Mouse (Mus musculus) Patski (cell line): ENCODE results near the gene Sgsm2. TPM values are rescaled to one million over a fixed set of nuclear protein-coding genes. Genes with fewer than 3 reads are reported as not detected.

ENCODE experiments used
- ATAC-seq: fragments of 100-300 bp; one replicate; pipeline ENCODE4 v1.8.0; 2021
- CTCF ChIA-PET: fragments of 350-600 bp; sonication (Branson Sonifier 250); formaldehyde crosslinking; loops from one replicate; lab custom pipeline; 2022; ENCODE audit warnings: inconsistent platforms; lab: Charles Lee
- POLR2A ChIA-PET: fragments of 350-600 bp; sonication (Branson Sonifier 250); formaldehyde crosslinking; loops from one replicate; lab custom pipeline; 2022; ENCODE audit warnings: antibody characterized with exemption, inconsistent platforms; lab: Charles Lee
- DNase-seq: peaks from one replicate; pipeline ENCODE4 v3.0.0-alpha.2; 2011; ENCODE audit warnings: low read depth, low spot score
- H3K27me3 ChIP-seq: fragments of 371-371 bp; one replicate; pipeline ENCODE4 v1.5.1; 2021
- CTCF ChIP-seq: fragments of 100-300 bp; IDR thresholded peaks from one replicate; pipeline ENCODE4 v1.5.1; 2021
- in situ Hi-C: fragments of 300-500 bp; cut with MboI; formaldehyde crosslinking; loops from 3 replicates; pipeline ENCODE4 v1.11.1; 2018; ENCODE audit warnings: low pct_unique_long_range_greater_than_20kb, mixed read lengths
- polyA plus RNA-seq: library from polyadenylated mRNA; unstranded; gene quantifications from one replicate; pipeline ENCODE4 v1.2.3, GENCODE M21; 2021

Sgsm2 gene
- polyA plus RNA-seq, 1 experiment from 2014 or later = 27.0 TPM

GRCm38 (mm10) chr11:74843761-74844160 is 53.1 kb downstream of the Sgsm2 start:
- no peaks in the 10 kb centered on the region for H3K27me3 ChIP-seq
- TF ChIP-seq CTCF = no peak
- in situ Hi-C loops = no loop called here
- ChIA-PET CTCF (no interaction called here), POLR2A (no interaction called here)
- no peak for ATAC-seq
- no peak for DNase-seq

GRCm38 (mm10) chr11:74843435-74843714 is 53.5 kb downstream of the Sgsm2 start:
- CTCF ChIA-PET = no interaction called here
- POLR2A ChIA-PET = no interaction called here
- in situ Hi-C loops = no loop called here
- no peaks in the 10 kb centered on the region for H3K27me3 ChIP-seq
- ATAC-seq (no peak), DNase-seq (no peak)
- TF ChIP-seq CTCF = no peak

DNA sequence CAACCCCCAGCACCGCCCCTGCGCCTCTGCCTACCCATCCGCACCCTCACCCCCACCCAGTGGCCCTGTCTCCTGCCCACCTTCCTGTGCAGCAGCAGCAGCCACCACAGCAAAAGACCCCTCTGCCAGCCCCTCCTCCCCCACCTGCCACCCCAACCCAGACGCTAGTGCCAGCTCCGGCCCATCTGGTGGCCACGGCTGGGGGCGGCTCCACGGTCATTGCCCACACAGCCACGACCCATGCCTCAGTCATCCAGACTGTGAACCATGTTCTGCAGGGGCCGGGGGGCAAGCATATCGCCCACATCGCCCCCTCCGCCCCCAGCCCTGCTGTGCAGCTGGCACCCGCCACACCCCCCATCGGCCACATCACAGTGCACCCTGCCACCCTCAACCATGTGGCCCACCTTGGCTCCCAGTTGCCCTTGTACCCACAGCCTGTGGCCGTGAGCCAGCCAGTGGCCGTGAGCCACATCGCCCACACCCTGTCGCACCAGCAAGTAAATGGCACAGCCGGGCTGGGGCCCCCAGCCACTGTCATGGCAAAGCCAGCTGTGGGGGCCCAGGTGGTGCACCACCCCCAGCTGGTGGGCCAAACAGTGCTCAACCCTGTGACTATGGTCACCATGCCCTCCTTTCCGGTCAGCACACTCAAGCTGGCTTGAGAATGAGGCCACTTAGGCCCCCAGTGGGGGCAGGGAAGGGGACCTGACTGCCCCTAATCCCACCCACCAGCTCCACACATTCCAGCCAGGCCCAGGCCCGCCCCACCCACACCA is 54.0 kb downstream of the Sgsm2 start:
- no peak for ATAC-seq
- H3K27me3 ChIP-seq = no peaks in the 10 kb centered on the region
- ChIA-PET POLR2A (no interaction called here), CTCF (no interaction called here)
- no peak for DNase-seq
- in situ Hi-C loops = no loop called here
- TF ChIP-seq CTCF = no peak

GRCm38 (mm10) chr11:74842045-74842444 is 54.8 kb downstream of the Sgsm2 start:
- POLR2A ChIA-PET = no interaction called here
- ATAC-seq (no peak), DNase-seq (no peak)
- no peak for TF ChIP-seq CTCF
- in situ Hi-C loops = no loop called here
- CTCF ChIA-PET = no interaction called here
- no peaks in the 10 kb centered on the region for H3K27me3 ChIP-seq

DNA sequence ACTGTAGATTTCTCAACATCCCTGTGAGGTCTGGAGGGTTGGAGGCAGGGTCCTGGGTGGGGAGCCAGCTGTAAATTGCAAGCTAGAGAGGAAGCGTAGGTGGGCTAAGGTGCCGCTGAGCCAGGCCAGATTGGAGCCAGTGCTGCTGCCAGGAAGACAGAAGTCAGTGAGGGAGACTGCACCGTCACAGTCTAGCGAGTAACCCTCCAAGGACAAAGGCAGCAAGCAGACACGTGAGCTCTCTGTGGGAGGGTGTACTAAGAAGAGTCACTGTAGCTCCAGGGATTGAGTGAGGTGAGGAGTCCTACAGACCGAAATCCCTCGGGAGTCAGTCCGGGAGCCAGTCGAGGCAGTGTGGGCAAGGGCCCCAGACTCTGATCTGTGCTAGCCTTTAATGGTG is 55.5 kb downstream of the Sgsm2 start:
- ChIA-PET CTCF (interaction anchor here (1.6 kb wide), 1 partner anchor 20 kb away, joined by 8 read pairs; no protein-coding TSS in a partner anchor), POLR2A (interaction anchor here (1.9 kb wide), 1 partner anchor 12 kb away, joined by 10 read pairs; no protein-coding TSS in a partner anchor)
- no peaks in the 10 kb centered on the region for H3K27me3 ChIP-seq
- in situ Hi-C loops = no loop called here
- no peak for TF ChIP-seq CTCF
- peak; percentile 5 for ATAC-seq
- peak; percentile 72 for DNase-seq

DNA sequence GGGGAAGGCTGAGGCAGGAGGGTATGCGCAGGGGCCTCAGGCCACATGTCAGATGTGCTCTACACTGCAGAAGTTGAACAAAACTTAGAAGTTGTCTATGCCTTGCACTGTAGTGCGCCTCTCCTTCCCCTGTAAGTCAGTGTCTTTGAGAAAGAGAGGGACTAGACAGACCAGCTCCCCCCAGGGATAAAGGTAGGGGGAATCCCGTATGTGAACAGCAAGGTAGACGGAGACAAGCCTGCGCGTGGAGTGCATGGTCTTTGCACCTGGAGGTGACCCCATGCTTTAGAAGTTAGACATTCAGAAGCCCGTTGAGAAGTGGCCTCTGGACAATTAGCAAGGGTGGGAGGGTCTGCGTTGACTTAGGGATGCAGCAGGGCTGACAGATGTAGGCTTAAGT is 56.1 kb downstream of the Sgsm2 start:
- in situ Hi-C loops = no loop called here
- ChIA-PET POLR2A (interaction anchor here (0.5 to 1.9 kb wide), 2 partner anchors 11 to 62 kb away, joined by 3 to 10 read pairs; no protein-coding TSS in a partner anchor), CTCF (interaction anchor here (1.6 kb wide), 1 partner anchor 20 kb away, joined by 8 read pairs; no protein-coding TSS in a partner anchor)
- no peak for TF ChIP-seq CTCF
- ATAC-seq (no peak), DNase-seq (no peak)
- H3K27me3 ChIP-seq = no peaks in the 10 kb centered on the region

DNA sequence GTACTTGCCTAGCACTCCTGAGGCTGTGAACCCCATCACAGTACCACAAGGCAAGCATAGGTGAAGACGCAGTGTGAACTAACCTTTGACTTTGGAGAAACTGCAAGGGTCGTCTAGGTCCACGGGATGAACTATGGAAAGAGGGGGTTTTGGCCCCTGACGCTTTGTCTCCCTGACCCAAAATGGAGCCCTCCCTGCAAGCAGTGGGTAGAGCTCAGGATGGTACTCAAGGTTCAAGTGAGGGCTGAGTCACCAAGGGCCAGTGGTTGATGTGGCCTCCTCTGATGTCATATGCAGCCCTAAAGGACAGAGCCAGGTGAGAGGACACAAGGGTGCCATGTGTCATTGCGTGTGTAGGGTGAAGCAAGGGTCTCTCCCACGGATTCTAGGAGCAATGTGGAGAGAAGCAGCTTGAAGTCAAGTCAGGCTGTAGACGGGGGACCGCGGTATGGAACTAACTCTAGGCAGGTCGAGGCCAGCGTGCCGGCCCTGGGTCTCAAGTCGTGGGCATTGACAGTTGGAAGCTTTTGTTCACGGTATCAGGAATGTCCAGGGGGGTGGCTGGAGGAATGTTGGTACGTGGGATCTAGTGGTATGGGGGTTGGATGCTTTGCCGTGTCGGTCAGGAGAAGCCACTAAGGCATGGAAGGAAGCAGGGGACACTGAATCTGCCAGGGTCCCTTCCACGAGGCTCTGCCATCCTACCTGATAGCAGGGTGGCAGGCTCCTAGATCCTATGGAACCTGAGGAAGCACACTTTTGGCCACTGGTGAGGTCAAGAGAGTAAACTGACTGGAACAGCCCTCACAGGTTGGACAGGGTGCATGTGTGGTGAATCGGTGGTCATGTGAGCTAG is 56.8 kb downstream of the Sgsm2 start:
- H3K27me3 ChIP-seq = no peaks in the 10 kb centered on the region
- no peak for TF ChIP-seq CTCF
- ATAC-seq (no peak), DNase-seq (no peak)
- in situ Hi-C loops = no loop called here
- CTCF ChIA-PET = interaction anchor here (1.6 to 1.7 kb wide), 2 partner anchors 18 to 19 kb away, joined by 4 to 8 read pairs; no protein-coding TSS in a partner anchor
- POLR2A ChIA-PET = interaction anchor here (0.5 to 1.9 kb wide), 2 partner anchors 11 to 62 kb away, joined by 3 to 10 read pairs; no protein-coding TSS in a partner anchor

DNA sequence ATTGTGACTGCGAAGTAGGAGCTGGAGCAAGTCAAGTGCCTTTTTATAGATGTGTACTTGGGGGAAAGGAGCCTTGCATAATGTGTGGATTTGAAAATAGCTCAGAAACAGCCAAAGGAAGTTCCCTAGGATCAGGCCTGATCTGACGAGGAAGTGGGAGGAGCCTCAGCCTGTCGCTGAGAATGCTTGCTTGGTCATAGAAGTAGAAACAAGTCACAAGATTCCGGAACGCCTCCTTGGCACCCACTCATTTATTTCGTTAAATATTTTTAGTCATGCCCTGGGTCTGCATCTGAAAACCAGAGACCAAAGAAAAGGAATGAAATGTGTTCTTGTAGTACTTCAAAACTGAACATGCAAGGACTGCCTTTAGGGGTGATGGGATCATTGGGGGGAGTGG is 57.9 kb downstream of the Sgsm2 start:
- ATAC-seq (peak; percentile 50), DNase-seq (peak; percentile 68)
- POLR2A ChIA-PET = interaction anchor here (1.1 to 1.5 kb wide), 2 partner anchors 9 to 10 kb away, joined by 4 read pairs; no protein-coding TSS in a partner anchor
- CTCF ChIA-PET = interaction anchor here (1.0 to 1.7 kb wide), 2 partner anchors 10 to 17 kb away, joined by 4 read pairs; no protein-coding TSS in a partner anchor
- H3K27me3 ChIP-seq = no peaks in the 10 kb centered on the region
- in situ Hi-C loops = no loop called here
- no peak for TF ChIP-seq CTCF

DNA sequence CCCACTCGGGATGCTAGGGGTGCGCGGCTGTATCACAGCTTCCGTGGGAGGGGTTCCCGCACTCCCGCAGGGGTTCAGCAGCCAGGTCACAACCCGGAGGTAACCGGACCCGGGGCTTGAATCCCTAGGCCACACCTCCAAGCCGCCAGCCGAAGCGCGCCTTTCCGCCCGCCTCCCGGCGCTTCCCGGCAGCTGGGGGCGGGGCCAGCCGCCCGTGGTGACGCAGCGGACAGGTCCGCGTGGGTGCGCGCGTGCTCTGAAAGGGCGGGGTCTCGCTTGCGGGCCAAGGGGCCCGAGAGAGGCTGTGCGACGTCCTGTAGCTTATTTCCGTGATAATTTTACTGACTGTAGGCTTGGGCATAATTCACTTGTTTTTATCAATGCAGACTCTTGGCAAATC is 58.4 kb downstream of the Sgsm2 start:
- H3K27me3 ChIP-seq = no peaks in the 10 kb centered on the region
- ATAC-seq (peak; percentile 62), DNase-seq (no peak)
- TF ChIP-seq CTCF = no peak
- in situ Hi-C loops = no loop called here
- POLR2A ChIA-PET = interaction anchor here (1.1 to 1.5 kb wide), 2 partner anchors 9 to 10 kb away, joined by 4 read pairs; no protein-coding TSS in a partner anchor
- CTCF ChIA-PET = interaction anchor here (1.0 to 1.7 kb wide), 2 partner anchors 10 to 17 kb away, joined by 4 read pairs; no protein-coding TSS in a partner anchor

GRCm38 (mm10) chr11:74837694-74838431 is 59.0 kb downstream of the Sgsm2 start:
- POLR2A ChIA-PET = interaction anchor here (1.5 kb wide), 1 partner anchor 8 kb away, joined by 4 read pairs; no protein-coding TSS in a partner anchor
- ATAC-seq (peak; percentile 15), DNase-seq (no peak)
- CTCF ChIA-PET = interaction anchor here (1.0 to 1.7 kb wide), 2 partner anchors 11 to 16 kb away, joined by 4 read pairs; no protein-coding TSS in a partner anchor
- H3K27me3 ChIP-seq = no peaks in the 10 kb centered on the region
- TF ChIP-seq CTCF = no peak
- in situ Hi-C loops = no loop called here
